Mouse (Mus musculus): ENCODE results near the gene Vti1a. TPM values are rescaled to one million over a fixed set of nuclear protein-coding genes. Genes with fewer than 3 reads are reported as not detected.
A peak's percentile ranks its signal among the peaks of the same experiment; 100 is the strongest.

Vti1a gene
- 49.1 and 62.6 TPM in 2 replicates for total RNA-seq (2017)

- peak; percentile 76 for ATAC-seq (ENCODE audit: extremely low read depth, insufficient number of reproducible peaks, low FRiP score, poor library complexity, severe bottlenecking)
Observed at GRCm38 (mm10) chr19:55316109-55316714, at the start of gene Vti1a. Gene Vti1a, plus strand, starts transcription at chr19:55316295.

- no peak for ATAC-seq (ENCODE audit: extremely low read depth, insufficient number of reproducible peaks, low FRiP score, poor library complexity, severe bottlenecking)
Observed at GRCm38 (mm10) chr19:55266786-55267185, 49.3 kb upstream of the Vti1a start.

GRCm38 (mm10) chr19:55268150-55268549, 47.9 kb upstream of the Vti1a start:
- no peak for ATAC-seq (ENCODE audit: extremely low read depth, insufficient number of reproducible peaks, low FRiP score, poor library complexity, severe bottlenecking)

- ATAC-seq (ENCODE audit: extremely low read depth, insufficient number of reproducible peaks, low FRiP score, poor library complexity, severe bottlenecking), result no peak
Observed at GRCm38 (mm10) chr19:55269051-55269450, 47.0 kb upstream of the Vti1a start.

GRCm38 (mm10) chr19:55271448-55271847, 44.6 kb upstream of the Vti1a start:
- ATAC-seq (ENCODE audit: extremely low read depth, insufficient number of reproducible peaks, low FRiP score, poor library complexity, severe bottlenecking), result no peak

GRCm38 (mm10) chr19:55273340-55273739, 42.8 kb upstream of the Vti1a start:
- ATAC-seq (ENCODE audit: extremely low read depth, insufficient number of reproducible peaks, low FRiP score, poor library complexity, severe bottlenecking), result no peak

- ATAC-seq (ENCODE audit: extremely low read depth, insufficient number of reproducible peaks, low FRiP score, poor library complexity, severe bottlenecking), result no peak
Observed at GRCm38 (mm10) chr19:55276100-55276499, 40.0 kb upstream of the Vti1a start.

- ATAC-seq (ENCODE audit: extremely low read depth, insufficient number of reproducible peaks, low FRiP score, poor library complexity, severe bottlenecking), result no peak
Observed at GRCm38 (mm10) chr19:55276770-55277169, 39.3 kb upstream of the Vti1a start.

- no peak for ATAC-seq (ENCODE audit: extremely low read depth, insufficient number of reproducible peaks, low FRiP score, poor library complexity, severe bottlenecking)
Observed at GRCm38 (mm10) chr19:55284093-55284492, 32.0 kb upstream of the Vti1a start.

- ATAC-seq (ENCODE audit: extremely low read depth, insufficient number of reproducible peaks, low FRiP score, poor library complexity, severe bottlenecking), result no peak
Observed at GRCm38 (mm10) chr19:55286034-55286433, 30.1 kb upstream of the Vti1a start.

GRCm38 (mm10) chr19:55288974-55289373, 27.1 kb upstream of the Vti1a start:
- no peak for ATAC-seq (ENCODE audit: extremely low read depth, insufficient number of reproducible peaks, low FRiP score, poor library complexity, severe bottlenecking)

GRCm38 (mm10) chr19:55290621-55291270, 25.3 kb upstream of the Vti1a start:
- ATAC-seq (ENCODE audit: extremely low read depth, insufficient number of reproducible peaks, low FRiP score, poor library complexity, severe bottlenecking), result no peak

- no peak for ATAC-seq (ENCODE audit: extremely low read depth, insufficient number of reproducible peaks, low FRiP score, poor library complexity, severe bottlenecking)
Observed at GRCm38 (mm10) chr19:55292210-55292850, 23.8 kb upstream of the Vti1a start.

- no peak for ATAC-seq (ENCODE audit: extremely low read depth, insufficient number of reproducible peaks, low FRiP score, poor library complexity, severe bottlenecking)
Observed at GRCm38 (mm10) chr19:55293175-55293574, 22.9 kb upstream of the Vti1a start.

GRCm38 (mm10) chr19:55295075-55295474, 21.0 kb upstream of the Vti1a start:
- ATAC-seq (ENCODE audit: extremely low read depth, insufficient number of reproducible peaks, low FRiP score, poor library complexity, severe bottlenecking), result no peak

GRCm38 (mm10) chr19:55295556-55295955, 20.5 kb upstream of the Vti1a start:
- ATAC-seq (ENCODE audit: extremely low read depth, insufficient number of reproducible peaks, low FRiP score, poor library complexity, severe bottlenecking), result no peak

GRCm38 (mm10) chr19:55296301-55296700, 19.8 kb upstream of the Vti1a start:
- no peak for ATAC-seq (ENCODE audit: extremely low read depth, insufficient number of reproducible peaks, low FRiP score, poor library complexity, severe bottlenecking)

- ATAC-seq (ENCODE audit: extremely low read depth, insufficient number of reproducible peaks, low FRiP score, poor library complexity, severe bottlenecking), result no peak
Observed at GRCm38 (mm10) chr19:55297489-55297888, 18.6 kb upstream of the Vti1a start.

GRCm38 (mm10) chr19:55297961-55298360, 18.1 kb upstream of the Vti1a start:
- no peak for ATAC-seq (ENCODE audit: extremely low read depth, insufficient number of reproducible peaks, low FRiP score, poor library complexity, severe bottlenecking)

- ATAC-seq (ENCODE audit: extremely low read depth, insufficient number of reproducible peaks, low FRiP score, poor library complexity, severe bottlenecking), result no peak
Observed at GRCm38 (mm10) chr19:55299378-55299777, 16.7 kb upstream of the Vti1a start.
